Mouse (Mus musculus) layer of hippocampus, adult 11-12 months (tissue): ENCODE measurements at regions not wholly inside any gene's neighbourhood (a gene's known extent, or its start where the extent isn't known, plus 50 kb on each side); places are given as distances from the start of the nearest gene placed in this dataset.
A peak's percentile ranks its signal among the peaks of the same experiment; 100 is the strongest.
"Not testable (repeated sequence)": the region's sequence is repeated elsewhere in the genome, so short reads cannot be mapped to it uniquely, and the experiment has no call there.

Source experiments
- DNase-seq: peaks from one replicate; pipeline ENCODE4 v3.0.0; 2022; ENCODE audit warnings: low spot score

- no peak for DNase-seq
These were observed 740.9 kb downstream of the Abca13 start for GRCm38 (mm10) chr11:9932360-9933265.

- DNase-seq: no peak
These were observed 771.0 kb downstream of the Abca13 start for GRCm38 (mm10) chr11:9962696-9963202.

GRCm38 (mm10) chr11:9982974-9983373 is 791.2 kb downstream of the Abca13 start:
- DNase-seq: no peak

- no peak for DNase-seq
These were observed 802.9 kb downstream of the Abca13 start for GRCm38 (mm10) chr11:9994601-9995166.

- no peak for DNase-seq
These were observed 803.6 kb downstream of the Abca13 start for GRCm38 (mm10) chr11:9995356-9995755.

- DNase-seq: no peak
These were observed 805.9 kb downstream of the Abca13 start for GRCm38 (mm10) chr11:9997532-9998138.

GRCm38 (mm10) chr11:10002170-10002569 is 810.4 kb downstream of the Abca13 start:
- DNase-seq: no peak

GRCm38 (mm10) chr11:10006881-10007280 is 815.1 kb downstream of the Abca13 start:
- DNase-seq: no peak

- DNase-seq: no peak
These were observed 854.9 kb downstream of the Abca13 start for GRCm38 (mm10) chr11:10046593-10046992.

GRCm38 (mm10) chr11:10051584-10052210 is 860.0 kb downstream of the Abca13 start:
- no peak for DNase-seq

GRCm38 (mm10) chr11:10071881-10072280 is 880.1 kb downstream of the Abca13 start:
- no peak for DNase-seq

GRCm38 (mm10) chr11:10087939-10088338 is 896.2 kb downstream of the Abca13 start:
- DNase-seq: no peak

GRCm38 (mm10) chr11:10102314-10102713 is 910.6 kb downstream of the Abca13 start:
- DNase-seq: not testable (repeated sequence)

GRCm38 (mm10) chr11:10105077-10105476 is 913.3 kb downstream of the Abca13 start:
- no peak for DNase-seq

- DNase-seq: no peak
These were observed 950.4 kb downstream of the Abca13 start for GRCm38 (mm10) chr11:10142161-10142560.

- DNase-seq: no peak
These were observed 957.4 kb downstream of the Abca13 start for GRCm38 (mm10) chr11:10149160-10149559.

- peak; percentile 19 for DNase-seq
These were observed 960.2 kb upstream of the Vwc2 start for GRCm38 (mm10) chr11:10153836-10154235.

- DNase-seq: no peak
These were observed 920.3 kb upstream of the Vwc2 start for GRCm38 (mm10) chr11:10193738-10194137.

- no peak for DNase-seq
These were observed 919.2 kb upstream of the Vwc2 start for GRCm38 (mm10) chr11:10194774-10195173.

- DNase-seq: no peak
These were observed 913.0 kb upstream of the Vwc2 start for GRCm38 (mm10) chr11:10201021-10201420.

- DNase-seq: no peak
These were observed 908.8 kb upstream of the Vwc2 start for GRCm38 (mm10) chr11:10205257-10205656.
